Mouse (Mus musculus): Measurements from ENCODE around the gene Aff1.

- no peak for TF ChIP-seq CTCF (IDR thresholded peaks at IDR 0.05; ENCODE audit: low read depth, low read length)
- no peak for TF ChIP-seq TAL1 (conservative IDR thresholded peaks at IDR 0.05; ENCODE audit: low read depth, low read length)
- TF ChIP-seq POLR2AphosphoS5 (IDR thresholded peaks at IDR 0.05; ENCODE audit: insufficient replicate concordance, low read depth, low read length): no peak
- no peak for TF ChIP-seq GATA1 (IDR thresholded peaks at IDR 0.05; ENCODE audit: borderline replicate concordance, low read length)
These were observed 13.2 kb downstream of the Aff1 start for GRCm38 (mm10) chr5:103705331-103705730.
